Mouse (Mus musculus): Measurements from ENCODE around the gene Prrc2b.

GRCm38 (mm10) chr2:32171658-32172433 is 21.0 kb downstream of the Prrc2b start:
- TF ChIP-seq CTCF (IDR thresholded peaks at IDR 0.05; ENCODE audit: low read depth, low read length) (no peak), POLR2A (IDR thresholded peaks at IDR 0.05; ENCODE audit: extremely low read depth, insufficient read depth, low read length) (no peak)

Data from liver, adult 2 months (tissue).